Comparison of ENCODE assay signal across 8 mouse cellular contexts in the genomic region with DNA sequence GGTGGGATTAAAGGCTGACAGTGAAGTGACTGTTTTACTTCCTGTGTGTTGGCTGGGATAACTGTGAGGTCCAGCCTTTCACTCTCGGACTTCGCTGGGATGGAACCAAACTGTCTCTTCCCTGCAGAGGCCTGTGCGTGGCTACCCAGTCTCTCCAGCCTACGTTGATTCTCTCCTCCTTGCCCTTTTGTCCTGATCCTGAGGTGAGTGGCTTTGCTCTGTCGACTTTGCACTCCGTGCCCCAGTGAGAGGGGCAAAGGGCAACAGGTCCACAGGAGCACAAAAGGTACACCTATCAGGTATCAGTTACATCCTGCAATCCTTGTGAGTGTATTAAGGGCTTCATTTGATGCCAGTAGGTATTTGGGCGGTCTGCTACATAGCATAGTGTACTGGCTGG. TPM values are rescaled to one million over a fixed set of nuclear protein-coding genes. Genes with fewer than 3 reads are reported as not detected.
DNase-seq lines count a peak whose midpoint lies in the region; ATAC-seq and TF ChIP-seq lines count a peak whose summit lies in the region.

Def8 (plus strand) TSS at position 87 of the 400 bp plus-strand sequence.

- H3K9me3 ChIP-seq in heart, embryonic 10.5 days = peaks cover 19% of the 10 kb centered on the region
- peaks cover 18% of the 10 kb centered on the region for H3K9me3 ChIP-seq in kidney, postnatal 0 days (replicated peaks; ENCODE audit: low read length)

- no peak for TF ChIP-seq CTCF in kidney, postnatal 0 days (IDR thresholded peaks at IDR 0.05; ENCODE audit: low read depth)

- H3K27me3 ChIP-seq in heart, embryonic 10.5 days (ENCODE audit: insufficient read depth, poor library complexity, severe bottlenecking) = peaks cover 16% of the 10 kb centered on the region; the same call in 1 of the 2 replicates
- H3K27me3 ChIP-seq in kidney, postnatal 0 days (ENCODE audit: insufficient read depth, low read length) = no peaks in the 10 kb centered on the region

- 0 out of 2 replicates have a peak within 1 kb of the TSS, but pooled peaks have one; percentile 10 for H3K9ac ChIP-seq in kidney, postnatal 0 days (ENCODE audit: low read depth, low read length)

- no peak within 1 kb of the TSS for H3K4me3 ChIP-seq in brown adipose tissue, adult 24 weeks (ENCODE audit: insufficient read depth, low read depth, low read length)
- peak within 1 kb of the TSS; percentile 50 for H3K4me3 ChIP-seq in heart, embryonic 10.5 days
- H3K4me3 ChIP-seq in kidney, postnatal 0 days (replicated peaks; ENCODE audit: low read depth, low read length) = 0 out of 2 replicates have a peak within 1 kb of the TSS, but pooled peaks have one; percentile 13

- 75% methylated on average over 7 of the region's 7 CpGs for WGBS in heart, embryonic 10.5 days
- WGBS in kidney, postnatal 0 days = 60% methylated on average over 7 of the region's 7 CpGs

- peak; percentile 64 for DNase-seq in kidney, adult 11 months
- no peak for DNase-seq in kidney, postnatal 14 days
- no peak for DNase-seq in heart, embryonic 10.5 days (ENCODE audit: low spot score)
- DNase-seq in kidney, postnatal 0 days (ENCODE audit: low spot score) = no peak
- no peak for DNase-seq in cerebellum, postnatal 25 days
- DNase-seq in cerebellum, postnatal 10 days = no peak

- no peak; the same call in 1 of the 2 replicates for ATAC-seq in kidney, postnatal 0 days (replicated peaks; ENCODE audit: low FRiP score, low read depth)
- no peak for ATAC-seq in megakaryocyte-erythroid progenitor cell, adult 5-6 weeks (replicated peaks; ENCODE audit: low FRiP score, low TSS enrichment, poor library complexity, severe bottlenecking)

- H3K4me2 ChIP-seq in kidney, postnatal 0 days (ENCODE audit: low read length) = peak within 1 kb of the TSS; percentile 44

- no peak within 1 kb of the TSS for H3K27ac ChIP-seq in brown adipose tissue, adult 24 weeks (replicated peaks; ENCODE audit: low read depth, low read length)
- H3K27ac ChIP-seq in heart, embryonic 10.5 days = 0 out of 2 replicates have a peak within 1 kb of the TSS, but pooled peaks have one; percentile 13
- H3K27ac ChIP-seq in kidney, postnatal 0 days = no peak within 1 kb of the TSS

- H3K4me1 ChIP-seq in brown adipose tissue, adult 24 weeks (ENCODE audit: control insufficient read depth, insufficient read depth, insufficient read length, low read length) = no peaks in the 10 kb centered on the region
- 0 out of 2 replicates have a peak, but pooled peaks cover 8% of the 10 kb centered on the region for H3K4me1 ChIP-seq in heart, embryonic 10.5 days
- no peaks in the 10 kb centered on the region; the same call in 1 of the 2 replicates for H3K4me1 ChIP-seq in kidney, postnatal 0 days (replicated peaks; ENCODE audit: insufficient read depth, low read length)

- H3K36me3 ChIP-seq in heart, embryonic 10.5 days = no peaks in the 10 kb centered on the region
- no peaks in the 10 kb centered on the region for H3K36me3 ChIP-seq in kidney, postnatal 0 days (ENCODE audit: insufficient read depth, low read length)

RNA-seq across cellular contexts. Expression of gene Def8, which starts in this region (rescaled TPM):
- 14.4 and 15.7 TPM in 2 replicates for polyA plus RNA-seq in brown adipose tissue, adult 24 weeks (2012; ENCODE audit: insufficient read depth, insufficient read length, missing spikeins)
- 36.4 and 38.6 TPM in 2 replicates for polyA plus RNA-seq in heart, embryonic 10.5 days (2016; fragmentation: Nextera tagmentation; extraction: Ambion mirVana)
- 33.4 and 36.6 TPM in 2 replicates for polyA plus RNA-seq in kidney, postnatal 0 days (2015; fragmentation: Nextera tagmentation; extraction: Ambion mirVana)
- total RNA-seq in megakaryocyte-erythroid progenitor cell, adult 5-6 weeks (2014; fragmentation: Nextera tagmentation) = 60.6 and 61.1 TPM in 2 replicates
- 33.5 and 45.9 TPM in 2 replicates for total RNA-seq in megakaryocyte-erythroid progenitor cell, adult 5-6 weeks (2017)
